Mouse (Mus musculus): ENCODE data around the gene Arid5b. TPM values are rescaled to one million over a fixed set of nuclear protein-coding genes. Genes with fewer than 3 reads are reported as not detected.

Gene Arid5b
- polyA plus RNA-seq, 1 experiment from 2014 or later, result 42.1 TPM

- DNase-seq (ENCODE audit: low spot score) (no peak), ATAC-seq (ENCODE audit: insufficient number of reproducible peaks, low FRiP score, low TSS enrichment, low read depth) (no peak)
- Histone ChIP-seq H3K27me3 (ENCODE audit: control insufficient read depth, insufficient read depth, low read length) (no peaks in the 10 kb centered on the region), H3K4me3 (ENCODE audit: low read depth, low read length) (no peak overlapping the region), H3K9me3 (ENCODE audit: control insufficient read depth, low read length) (no peaks in the 10 kb centered on the region), H3K4me2 (ENCODE audit: low read depth, severe bottlenecking) (no peak overlapping the region), H3K9ac (ENCODE audit: low read length) (no peak overlapping the region), H3K4me1 (ENCODE audit: control insufficient read depth, insufficient read depth, low read length) (peaks cover 9% of the 10 kb centered on the region), H3K36me3 (ENCODE audit: control insufficient read depth, insufficient read depth, low read length) (no peaks in the 10 kb centered on the region; the same call in 1 of the 2 replicates), H3K27ac (replicated peaks; ENCODE audit: low read depth, low read length) (no peak overlapping the region)
- 88% methylated on average over 6 of the region's 6 CpGs for WGBS
Observed at GRCm38 (mm10) chr10:68204391-68204790, 74.1 kb downstream of the Arid5b start.

- Histone ChIP-seq H3K36me3 (ENCODE audit: control insufficient read depth, insufficient read depth, low read length) (no peaks in the 10 kb centered on the region; the same call in 1 of the 2 replicates), H3K4me2 (ENCODE audit: low read depth, severe bottlenecking) (no peak overlapping the region), H3K4me1 (ENCODE audit: control insufficient read depth, insufficient read depth, low read length) (peaks cover 3% of the 10 kb centered on the region; the same call in 1 of the 2 replicates), H3K9ac (ENCODE audit: low read length) (no peak overlapping the region), H3K9me3 (ENCODE audit: control insufficient read depth, low read length) (no peaks in the 10 kb centered on the region), H3K27ac (replicated peaks; ENCODE audit: low read depth, low read length) (no peak overlapping the region), H3K27me3 (ENCODE audit: control insufficient read depth, insufficient read depth, low read length) (no peaks in the 10 kb centered on the region), H3K4me3 (ENCODE audit: low read depth, low read length) (no peak overlapping the region)
- no peak for ATAC-seq (ENCODE audit: insufficient number of reproducible peaks, low FRiP score, low TSS enrichment, low read depth)
- no peak for DNase-seq (ENCODE audit: low spot score)
- WGBS, result 94% methylated on average over 7 of the region's 7 CpGs
Observed at GRCm38 (mm10) chr10:68203860-68204259, 74.7 kb downstream of the Arid5b start.

GRCm38 (mm10) chr10:68203322-68203721, 75.2 kb downstream of the Arid5b start:
- 81% methylated on average over 11 of the region's 11 CpGs for WGBS
- no peak for DNase-seq (ENCODE audit: low spot score)

GRCm38 (mm10) chr10:68199440-68199839, 79.1 kb downstream of the Arid5b start:
- H3K27me3 ChIP-seq (ENCODE audit: control insufficient read depth, insufficient read depth, low read length), result no peaks in the 10 kb centered on the region
- 77% methylated on average over 5 of the region's 5 CpGs for WGBS
- no peaks in the 10 kb centered on the region for H3K4me1 ChIP-seq (ENCODE audit: control insufficient read depth, insufficient read depth, low read length)
- no peak overlapping the region for H3K27ac ChIP-seq (replicated peaks; ENCODE audit: low read depth, low read length)
- H3K9me3 ChIP-seq (ENCODE audit: control insufficient read depth, low read length), result no peaks in the 10 kb centered on the region
- no peaks in the 10 kb centered on the region; the same call in 1 of the 2 replicates for H3K36me3 ChIP-seq (ENCODE audit: control insufficient read depth, insufficient read depth, low read length)
- ATAC-seq (ENCODE audit: insufficient number of reproducible peaks, low FRiP score, low TSS enrichment, low read depth) (no peak), DNase-seq (ENCODE audit: low spot score) (no peak)
- H3K4me2 ChIP-seq (ENCODE audit: low read depth, severe bottlenecking), result no peak overlapping the region
- no peak overlapping the region for H3K9ac ChIP-seq (ENCODE audit: low read length)
- H3K4me3 ChIP-seq (ENCODE audit: low read depth, low read length), result no peak overlapping the region

More at GRCm38 (mm10) chr10:68203322-68203721, 75.2 kb downstream of the Arid5b start:
- no peak for ATAC-seq (ENCODE audit: insufficient number of reproducible peaks, low FRiP score, low TSS enrichment, low read depth)
- Histone ChIP-seq H3K4me1 (ENCODE audit: control insufficient read depth, insufficient read depth, low read length) (0 out of 2 replicates have a peak, but pooled peaks cover 3% of the 10 kb centered on the region), H3K36me3 (ENCODE audit: control insufficient read depth, insufficient read depth, low read length) (no peaks in the 10 kb centered on the region; the same call in 1 of the 2 replicates), H3K4me2 (ENCODE audit: low read depth, severe bottlenecking) (no peak overlapping the region), H3K27me3 (ENCODE audit: control insufficient read depth, insufficient read depth, low read length) (no peaks in the 10 kb centered on the region), H3K4me3 (ENCODE audit: low read depth, low read length) (no peak overlapping the region), H3K9ac (ENCODE audit: low read length) (no peak overlapping the region), H3K27ac (replicated peaks; ENCODE audit: low read depth, low read length) (no peak overlapping the region), H3K9me3 (ENCODE audit: control insufficient read depth, low read length) (no peaks in the 10 kb centered on the region)

- DNase-seq (ENCODE audit: low spot score) (no peak), ATAC-seq (ENCODE audit: insufficient number of reproducible peaks, low FRiP score, low TSS enrichment, low read depth) (no peak)
- Histone ChIP-seq H3K4me3 (ENCODE audit: low read depth, low read length) (no peak overlapping the region), H3K9me3 (ENCODE audit: control insufficient read depth, low read length) (no peaks in the 10 kb centered on the region), H3K9ac (ENCODE audit: low read length) (no peak overlapping the region), H3K4me2 (ENCODE audit: low read depth, severe bottlenecking) (no peak overlapping the region), H3K27me3 (ENCODE audit: control insufficient read depth, insufficient read depth, low read length) (no peaks in the 10 kb centered on the region), H3K4me1 (ENCODE audit: control insufficient read depth, insufficient read depth, low read length) (peaks cover 12% of the 10 kb centered on the region; the same call in 1 of the 2 replicates), H3K27ac (replicated peaks; ENCODE audit: low read depth, low read length) (no peak overlapping the region), H3K36me3 (ENCODE audit: control insufficient read depth, insufficient read depth, low read length) (no peaks in the 10 kb centered on the region; the same call in 1 of the 2 replicates)
- 79% methylated on average over 9 of the region's 9 CpGs for WGBS
Observed at GRCm38 (mm10) chr10:68196324-68196723, 82.2 kb downstream of the Arid5b start.

- ATAC-seq (ENCODE audit: insufficient number of reproducible peaks, low FRiP score, low TSS enrichment, low read depth), result no peak
- Histone ChIP-seq H3K4me1 (ENCODE audit: control insufficient read depth, insufficient read depth, low read length) (peaks cover 12% of the 10 kb centered on the region; the same call in 1 of the 2 replicates), H3K36me3 (ENCODE audit: control insufficient read depth, insufficient read depth, low read length) (no peaks in the 10 kb centered on the region), H3K9ac (ENCODE audit: low read length) (no peak overlapping the region), H3K9me3 (ENCODE audit: control insufficient read depth, low read length) (no peaks in the 10 kb centered on the region), H3K4me3 (ENCODE audit: low read depth, low read length) (no peak overlapping the region), H3K27me3 (ENCODE audit: control insufficient read depth, insufficient read depth, low read length) (no peaks in the 10 kb centered on the region), H3K4me2 (ENCODE audit: low read depth, severe bottlenecking) (no peak overlapping the region), H3K27ac (replicated peaks; ENCODE audit: low read depth, low read length) (no peak overlapping the region)
- 34% methylated on average over 3 of the region's 3 CpGs for WGBS
- no peak for DNase-seq (ENCODE audit: low spot score)
Observed at GRCm38 (mm10) chr10:68193561-68193960, 85.0 kb downstream of the Arid5b start.

GRCm38 (mm10) chr10:68192824-68193255, 85.7 kb downstream of the Arid5b start:
- Histone ChIP-seq H3K4me3 (ENCODE audit: low read depth, low read length) (no peak overlapping the region), H3K27me3 (ENCODE audit: control insufficient read depth, insufficient read depth, low read length) (no peaks in the 10 kb centered on the region), H3K27ac (replicated peaks; ENCODE audit: low read depth, low read length) (no peak overlapping the region), H3K4me1 (ENCODE audit: control insufficient read depth, insufficient read depth, low read length) (peaks cover 12% of the 10 kb centered on the region; the same call in 1 of the 2 replicates), H3K4me2 (ENCODE audit: low read depth, severe bottlenecking) (no peak overlapping the region), H3K36me3 (ENCODE audit: control insufficient read depth, insufficient read depth, low read length) (no peaks in the 10 kb centered on the region), H3K9ac (ENCODE audit: low read length) (no peak overlapping the region), H3K9me3 (ENCODE audit: control insufficient read depth, low read length) (no peaks in the 10 kb centered on the region)
- no peak for DNase-seq (ENCODE audit: low spot score)
- ATAC-seq (ENCODE audit: insufficient number of reproducible peaks, low FRiP score, low TSS enrichment, low read depth), result no peak; the same call in 1 of the 2 replicates
- 40% methylated on average over 3 of the region's 3 CpGs for WGBS

GRCm38 (mm10) chr10:68191691-68192380, 86.7 kb downstream of the Arid5b start:
- Histone ChIP-seq H3K4me1 (ENCODE audit: control insufficient read depth, insufficient read depth, low read length) (peaks cover 12% of the 10 kb centered on the region; the same call in 1 of the 2 replicates), H3K9me3 (ENCODE audit: control insufficient read depth, low read length) (no peaks in the 10 kb centered on the region), H3K4me3 (ENCODE audit: low read depth, low read length) (no peak overlapping the region), H3K27ac (replicated peaks; ENCODE audit: low read depth, low read length) (no peak overlapping the region), H3K36me3 (ENCODE audit: control insufficient read depth, insufficient read depth, low read length) (no peaks in the 10 kb centered on the region), H3K9ac (ENCODE audit: low read length) (no peak overlapping the region), H3K27me3 (ENCODE audit: control insufficient read depth, insufficient read depth, low read length) (no peaks in the 10 kb centered on the region), H3K4me2 (ENCODE audit: low read depth, severe bottlenecking) (no peak overlapping the region)
- no peak for DNase-seq (ENCODE audit: low spot score)
- 40% methylated on average over 13 of the region's 13 CpGs for WGBS
- ATAC-seq (ENCODE audit: insufficient number of reproducible peaks, low FRiP score, low TSS enrichment, low read depth), result no peak
